Mouse (Mus musculus) liver, adult 2 months (tissue): Measurements from ENCODE around the gene St14.

Experiments used
- CTCF ChIP-seq: fragments of 200-500 bp; IDR thresholded peaks from 2 replicates; pipeline ENCODE4 v1.5.1; 2011; ENCODE audit warnings: low read depth, low read length, control low read depth
- POLR2A ChIP-seq: fragments of 200-500 bp; IDR thresholded peaks from 2 replicates; pipeline ENCODE4 v1.6.1; 2011; ENCODE audit warnings: low read length, control low read depth; ENCODE audit not compliant: insufficient read depth; ENCODE audit errors: extremely low read depth

- TF ChIP-seq POLR2A: no peak
- no peak for TF ChIP-seq CTCF
Observed at GRCm38 (mm10) chr9:31145272-31145925, 13.7 kb upstream of the St14 start.
